Mouse (Mus musculus) lung, postnatal 0 days (tissue): ENCODE measurements around the gene Ipo5.

Experiments
- CTCF ChIP-seq: IDR thresholded peaks from 2 replicates; pipeline ENCODE4 v1.5.1; 2016; ENCODE audit warnings: antibody characterized with exemption, mild to moderate bottlenecking
- EP300 ChIP-seq: IDR thresholded peaks from 2 replicates; pipeline ENCODE4 v1.6.1; 2016; ENCODE audit warnings: antibody characterized with exemption, mild to moderate bottlenecking, control low read depth

DNA sequence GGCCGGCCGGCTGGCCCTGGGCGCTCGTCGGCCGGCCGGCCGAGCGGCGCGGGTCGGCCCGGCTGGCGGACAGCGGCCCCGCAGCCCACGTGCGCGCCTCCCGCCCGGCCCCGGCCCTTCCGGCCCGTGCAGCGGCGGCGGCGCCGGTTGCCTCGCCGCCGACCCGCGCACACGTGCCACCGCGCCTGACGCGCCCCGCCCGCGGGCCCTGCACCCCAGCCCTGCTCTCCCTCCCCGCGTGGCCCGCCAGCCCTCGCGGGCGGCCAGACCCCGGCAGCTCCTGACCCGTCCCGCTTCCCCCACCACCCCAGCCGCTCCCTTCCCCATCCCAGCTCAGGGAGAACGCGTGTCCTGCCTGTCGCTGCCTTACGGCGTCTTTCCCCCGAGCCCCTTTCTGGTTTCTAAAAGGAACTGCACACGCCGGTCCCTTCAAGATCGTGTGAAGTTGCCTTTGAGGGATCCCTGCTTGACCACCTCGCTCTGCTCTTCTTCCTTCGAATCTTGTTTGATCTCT, 421 bp downstream of the Ipo5 start:
- TF ChIP-seq EP300 = no peak
- TF ChIP-seq CTCF = no peak; the same call in 1 of the 2 replicates
